Mouse (Mus musculus) hindbrain, embryonic 10.5 days (tissue): ENCODE data around the gene Zfp9. TPM values are rescaled to one million over a fixed set of nuclear protein-coding genes. Genes with fewer than 3 reads are reported as not detected.
A peak's percentile ranks its signal among the peaks of the same experiment; 100 is the strongest.

Experiments
- DNase-seq: peaks from one replicate; pipeline ENCODE4 v3.0.0-alpha.2; 2017; ENCODE audit warnings: low spot score
- H3K27ac ChIP-seq: fragments of 300-500 bp; sonication (generic); 2 replicates; pipeline ENCODE4 v1.5.1; 2016; ENCODE audit warnings: mild to moderate bottlenecking, moderate library complexity
- H3K27me3 ChIP-seq: fragments of 300-500 bp; sonication (generic); 2 replicates; pipeline ENCODE4 v1.6.1; 2016; ENCODE audit warnings: mild to moderate bottlenecking; ENCODE audit not compliant: poor library complexity, insufficient read depth, severe bottlenecking
- H3K36me3 ChIP-seq: fragments of 300-500 bp; sonication (generic); 2 replicates; pipeline ENCODE4 v1.6.1; 2016; ENCODE audit warnings: mild to moderate bottlenecking, moderate library complexity
- H3K4me1 ChIP-seq: fragments of 300-500 bp; sonication (generic); replicated peaks from 2 replicates; pipeline ENCODE4 v1.6.1; 2016; ENCODE audit warnings: mild to moderate bottlenecking
- H3K4me3 ChIP-seq: fragments of 300-500 bp; sonication (generic); 2 replicates; pipeline ENCODE4 v1.5.1; 2016; ENCODE audit warnings: mild to moderate bottlenecking, moderate library complexity
- H3K9me3 ChIP-seq: fragments of 300-500 bp; sonication (generic); 2 replicates; pipeline ENCODE4 v1.6.1; 2016; ENCODE audit warnings: mild to moderate bottlenecking, moderate library complexity
- WGBS: fragments of 180-500 bp; shearing (Covaris S2); methylation state at CpG from one replicate; pipeline ENCODE4 v1.1.7; 2016; 5-methylcytosine and 5-hydroxymethylcytosine counted together
- polyA plus RNA-seq: library from polyadenylated mRNA; unstranded; fragments of >200 nt; fragmentation: Nextera tagmentation; extraction: Ambion mirVana; gene quantifications from 2 replicates; pipeline ENCODE4 v1.2.1, GENCODE M21; 2016

The Zfp9 gene
- polyA plus RNA-seq, 1 experiment from 2014 or later, result 7.4 TPM

DNA sequence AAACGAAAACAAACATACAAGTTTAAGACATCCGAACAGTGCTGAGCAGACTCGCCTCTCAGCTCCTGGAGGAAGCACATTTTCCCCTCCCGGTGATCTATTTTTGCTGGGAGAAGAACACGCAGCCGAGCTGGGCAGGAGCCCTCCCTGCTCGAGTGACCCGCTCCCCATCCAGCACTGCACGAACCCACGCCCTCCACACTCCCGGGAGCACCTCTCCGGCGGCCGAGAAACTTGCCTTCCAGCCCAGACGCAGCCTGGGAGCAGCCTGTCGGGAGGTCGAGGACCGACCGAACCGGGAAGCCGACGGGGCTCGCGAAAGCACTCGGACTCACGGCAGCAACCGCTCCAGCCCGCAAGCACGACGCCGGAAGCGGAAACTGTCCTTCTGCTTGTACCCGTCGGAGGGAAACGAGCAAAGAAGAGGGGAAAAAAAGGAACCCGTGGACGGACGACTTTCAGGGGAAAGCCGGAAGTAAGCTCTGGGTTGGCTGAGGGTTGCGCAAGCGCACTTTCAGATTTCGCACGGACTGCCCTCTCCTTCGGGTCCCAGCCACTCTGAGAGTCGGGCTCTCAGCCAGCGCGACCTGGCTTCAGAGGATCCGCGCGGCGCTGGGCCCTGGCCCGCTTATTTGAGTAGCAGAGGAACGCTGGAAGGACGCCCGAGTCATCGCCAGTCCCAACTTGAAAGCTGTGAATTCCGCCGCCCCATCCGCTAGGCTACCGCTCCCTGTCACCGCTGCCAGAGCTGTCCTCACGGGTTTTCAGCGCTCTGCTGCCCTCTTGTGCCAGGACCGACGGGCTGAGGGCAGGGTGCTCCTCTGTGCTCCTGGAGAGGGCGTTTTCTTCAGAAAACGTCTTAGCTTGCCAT lies 59.8 kb downstream of the Zfp9 start, which contains the start of gene Bms1:
Gene Bms1, minus strand, starts transcription at position 425 of the 871 bp plus-strand sequence.
- no peaks in the 10 kb centered on the region for H3K27me3 ChIP-seq
- WGBS, result under 1% methylated on average over 67 of the region's 67 CpGs
- peak within 1 kb of the TSS; percentile 91 for H3K27ac ChIP-seq
- peaks cover 35% of the 10 kb centered on the region for H3K36me3 ChIP-seq
- H3K9me3 ChIP-seq, result no peaks in the 10 kb centered on the region
- H3K4me3 ChIP-seq, result peak within 1 kb of the TSS; percentile 98
- DNase-seq, result peak; percentile 95
- peaks cover 13% of the 10 kb centered on the region for H3K4me1 ChIP-seq

Other genes starting within 250 kb of the Zfp9 start
- gene Bms1, start 59.8 kb downstream of the Zfp9 start, polyA plus RNA-seq, result 33.9 and 45.5 TPM in 2 replicates
- 12.6 and 13.8 TPM in 2 replicates for gene Zfp248, start 23.8 kb downstream of the Zfp9 start, polyA plus RNA-seq
- gene Ankrd26, start 82.9 kb upstream of the Zfp9 start, polyA plus RNA-seq, result 13.0 and 17.4 TPM in 2 replicates